Mouse (Mus musculus) ES-CJ7 (cell line): ENCODE data around the gene Foxp2.

ENCODE experiments used
- DNase-seq: peaks from one replicate; pipeline ENCODE4 v3.0.0; 2011; ENCODE audit warnings: low read depth, low spot score

Foxp2 gene

DNA sequence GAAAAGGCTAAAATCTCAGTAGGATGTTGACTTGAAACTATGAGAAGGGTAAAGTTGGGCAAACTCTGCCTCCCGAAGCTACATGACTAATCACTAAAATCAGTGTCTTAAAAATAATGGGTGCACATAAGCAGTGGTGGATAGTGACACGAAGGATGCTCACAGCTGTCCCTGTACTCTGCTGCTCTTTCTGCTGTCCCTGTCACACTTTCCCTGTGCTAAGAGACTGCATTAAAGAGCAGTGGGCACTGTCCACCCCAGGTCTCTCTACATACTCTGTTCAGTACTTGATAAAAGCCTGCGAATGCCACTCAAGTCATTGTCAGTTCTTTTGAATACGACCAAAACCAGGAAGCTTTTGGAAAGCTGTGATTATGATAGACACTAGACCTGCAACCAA, 469.7 kb downstream of the Foxp2 start:
- no peak for DNase-seq

DNA sequence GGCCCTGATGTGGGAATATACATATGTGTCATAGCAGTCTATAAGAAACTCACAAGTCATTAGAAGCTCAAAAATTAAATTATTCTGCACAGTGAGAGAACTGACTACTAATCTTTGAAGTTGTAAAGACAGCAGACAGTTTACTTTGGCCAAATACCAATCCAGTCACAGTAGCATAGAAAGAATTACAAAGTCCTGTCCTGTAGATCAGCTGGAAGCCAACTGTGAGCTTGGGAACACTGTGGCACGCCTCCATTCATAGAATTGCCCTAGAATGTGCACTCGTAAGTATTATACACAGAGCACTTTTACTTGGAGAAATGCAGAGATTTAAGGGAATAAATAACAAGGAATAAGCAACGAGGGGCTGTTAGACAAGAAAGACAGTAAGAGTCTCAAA, 472.5 kb downstream of the Foxp2 start:
- DNase-seq, result no peak

DNA sequence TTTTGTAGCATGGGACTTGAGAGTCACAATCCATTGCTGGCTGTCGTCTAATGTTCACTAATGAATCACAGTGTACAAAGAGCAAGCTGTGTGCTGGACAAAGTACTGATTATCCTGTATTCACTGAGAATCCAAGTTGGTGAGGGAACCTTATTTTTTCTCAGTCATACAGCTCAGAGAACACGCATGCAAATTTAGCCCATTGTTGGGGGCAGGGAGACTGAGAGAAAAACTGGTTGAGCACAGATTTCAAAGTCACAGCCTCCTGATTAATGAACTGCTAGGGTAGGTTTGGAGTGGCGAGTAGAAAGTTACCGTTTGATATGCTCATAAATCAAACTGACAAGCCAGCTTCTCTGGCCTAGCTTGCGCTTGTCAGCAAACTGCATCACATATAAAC, 477.1 kb downstream of the Foxp2 start:
- no peak for DNase-seq

DNA sequence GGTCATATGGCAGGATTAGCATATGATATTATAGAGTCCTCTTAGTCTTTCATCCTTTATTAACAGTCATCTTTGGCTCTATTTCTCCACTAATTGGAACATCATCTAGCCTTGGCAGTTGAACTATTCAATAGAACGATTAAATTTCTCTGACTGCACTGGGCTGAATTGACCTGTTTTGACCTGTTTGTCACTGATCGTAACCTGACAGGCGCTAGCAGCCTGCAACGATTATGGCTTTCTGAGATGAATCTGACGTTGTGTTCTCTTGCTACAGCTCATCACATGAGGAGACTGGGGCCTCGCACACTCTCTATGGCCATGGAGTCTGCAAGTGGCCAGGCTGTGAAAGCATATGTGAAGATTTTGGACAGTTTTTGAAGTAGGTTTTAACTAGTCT, 495.3 kb downstream of the Foxp2 start:
- no peak for DNase-seq

DNA sequence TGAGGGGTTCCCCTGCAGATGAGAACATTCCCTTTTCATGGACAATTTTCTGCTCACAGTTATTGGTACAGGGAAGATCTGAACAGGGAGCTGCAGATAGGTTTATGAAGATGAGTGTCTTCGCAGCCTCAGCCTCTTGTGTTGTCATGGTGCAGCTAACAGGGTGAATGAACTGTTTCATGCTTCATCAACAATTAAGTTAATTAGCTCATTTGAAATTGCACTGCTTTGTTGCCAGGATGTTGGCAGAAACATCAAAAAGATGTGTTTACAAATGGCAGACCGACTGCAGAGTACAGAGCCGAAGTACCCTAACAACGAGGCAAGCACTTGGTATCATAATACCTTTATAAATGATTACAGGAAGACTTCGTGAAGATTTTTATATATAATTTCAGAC, 496.3 kb downstream of the Foxp2 start:
- DNase-seq, result no peak

DNA sequence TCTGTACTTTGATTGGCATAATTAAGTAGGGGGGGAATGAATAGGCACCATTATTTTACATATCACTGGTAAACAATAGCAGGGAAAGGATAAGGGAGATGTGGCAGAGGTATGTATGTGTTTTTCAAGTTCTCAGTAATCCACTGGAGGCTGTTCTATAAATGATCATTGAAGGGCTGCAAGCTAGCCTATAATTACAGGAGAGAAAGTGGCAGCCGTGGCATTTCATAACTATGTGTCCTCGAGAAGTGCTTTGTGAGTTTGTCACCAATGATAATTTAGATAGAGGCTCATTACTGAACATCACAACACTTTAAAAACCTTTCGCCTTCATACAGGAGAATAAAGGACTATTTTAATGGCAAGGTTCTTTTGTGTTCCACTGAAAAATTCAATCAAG, 500.0 kb downstream of the Foxp2 start:
- DNase-seq, result no peak

DNA sequence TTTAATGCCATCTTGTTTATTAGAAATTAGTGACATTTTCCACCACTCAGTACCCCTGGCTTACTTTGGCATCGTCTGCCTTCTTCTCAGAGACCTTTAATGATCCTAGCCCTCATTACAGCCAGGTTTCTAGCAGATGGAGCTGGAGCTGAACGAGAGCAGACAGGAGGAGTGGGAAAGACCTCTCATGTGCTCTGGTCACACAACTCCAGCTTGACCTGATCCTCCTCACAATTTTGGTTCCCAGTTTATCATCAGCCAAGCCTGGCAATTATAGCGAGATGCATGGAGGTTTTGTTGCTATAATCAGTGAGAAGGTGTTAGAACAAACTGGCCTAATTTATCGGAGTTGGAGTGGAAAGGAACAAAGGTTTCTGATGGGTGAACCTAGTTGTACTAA, 500.9 kb downstream of the Foxp2 start:
- DNase-seq, result no peak

DNA sequence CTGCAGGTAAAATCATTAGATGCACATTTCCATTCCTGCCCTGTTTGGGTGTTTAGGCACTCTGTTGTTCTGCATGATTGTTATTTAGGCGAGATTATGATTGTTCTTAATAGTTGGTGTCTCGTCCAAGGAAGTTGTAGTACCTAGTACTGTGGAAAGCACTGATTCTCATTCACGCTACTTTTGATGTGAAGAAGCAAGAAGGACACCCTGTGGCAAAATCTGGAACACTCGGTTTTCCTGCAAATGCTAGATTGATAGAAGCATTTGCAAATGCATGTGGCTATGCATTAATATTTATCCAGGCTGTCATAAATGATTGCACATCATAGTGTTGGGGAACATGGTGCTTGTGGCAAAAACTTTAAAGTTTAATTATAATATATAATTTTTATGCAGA, 514.0 kb downstream of the Foxp2 start:
- DNase-seq, result no peak

DNA sequence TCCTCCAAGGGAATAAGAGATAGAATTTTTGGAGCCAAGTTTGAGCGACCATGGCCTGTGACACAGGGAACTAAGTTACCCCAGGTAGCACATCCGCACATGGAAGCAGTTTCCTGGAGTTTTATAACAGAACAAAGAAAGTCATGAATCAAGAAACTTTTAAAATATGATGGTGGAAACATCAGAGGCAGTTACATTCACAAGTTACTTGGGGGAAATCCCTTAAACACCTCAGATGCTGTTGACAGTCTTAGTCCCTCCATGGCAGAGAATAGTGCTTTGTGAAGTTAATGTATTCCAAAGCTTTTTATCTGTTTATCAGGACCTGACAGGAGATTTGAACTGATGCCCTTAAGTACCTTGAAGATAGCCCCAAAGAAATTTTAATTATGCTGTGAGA, 558.6 kb downstream of the Foxp2 start:
- DNase-seq, result no peak

DNA sequence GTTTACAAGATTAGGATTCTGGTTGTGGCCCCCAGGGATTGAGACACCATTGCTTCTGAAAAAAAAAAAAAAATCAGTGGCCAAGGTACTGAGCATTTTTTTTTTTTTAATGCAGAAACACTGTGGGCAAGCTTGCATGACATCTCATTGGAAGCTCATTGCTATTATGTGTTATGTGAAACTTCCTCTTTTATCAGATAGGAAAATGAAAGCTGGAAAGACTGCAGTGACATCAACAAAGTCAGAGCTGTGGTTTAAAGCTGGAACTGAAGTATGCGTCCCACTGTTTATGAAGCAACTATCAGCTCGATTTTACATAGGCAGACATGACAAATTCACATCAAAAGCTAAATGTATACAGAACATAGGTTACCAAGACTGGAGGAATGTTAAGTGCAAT, 562.2 kb downstream of the Foxp2 start:
- DNase-seq, result no peak

DNA sequence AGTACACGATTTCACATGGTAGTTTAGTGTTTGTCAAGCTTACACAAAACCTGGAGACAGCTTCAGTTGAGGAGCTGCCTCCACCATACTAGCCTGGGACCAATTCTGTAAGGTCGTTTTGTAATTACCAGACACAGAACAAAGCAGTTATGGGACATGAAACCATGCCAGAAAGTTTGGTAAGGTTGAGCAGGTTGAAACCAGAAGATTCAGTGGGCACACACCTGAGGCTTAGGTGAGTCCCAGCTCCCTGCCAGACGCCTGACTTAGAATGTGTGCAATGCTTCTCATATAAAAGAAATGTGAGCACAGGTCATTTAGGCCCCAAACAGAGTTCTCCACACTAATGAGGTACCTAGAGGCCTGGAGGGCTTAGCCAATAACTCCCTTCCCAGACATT, 564.3 kb downstream of the Foxp2 start:
- no peak for DNase-seq

DNA sequence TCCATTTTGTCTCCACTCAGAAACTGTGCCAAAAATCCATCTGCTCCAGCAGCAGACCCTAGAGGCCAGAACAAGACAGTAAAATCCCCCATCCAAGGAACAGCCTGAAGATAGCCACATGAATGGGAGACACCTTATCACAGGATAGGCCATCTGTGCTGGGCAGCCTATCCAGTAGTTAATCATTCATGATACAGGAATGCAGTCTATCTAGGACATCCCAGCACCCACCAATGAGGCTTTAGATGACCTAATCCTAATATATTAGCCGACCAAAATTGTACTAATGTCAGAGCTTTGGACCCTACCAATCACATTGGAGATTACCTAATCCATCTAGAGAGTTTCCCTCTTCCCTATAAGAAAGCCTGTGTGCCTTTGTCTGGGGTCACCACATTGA, 565.5 kb downstream of the Foxp2 start:
- DNase-seq, result no peak

DNA sequence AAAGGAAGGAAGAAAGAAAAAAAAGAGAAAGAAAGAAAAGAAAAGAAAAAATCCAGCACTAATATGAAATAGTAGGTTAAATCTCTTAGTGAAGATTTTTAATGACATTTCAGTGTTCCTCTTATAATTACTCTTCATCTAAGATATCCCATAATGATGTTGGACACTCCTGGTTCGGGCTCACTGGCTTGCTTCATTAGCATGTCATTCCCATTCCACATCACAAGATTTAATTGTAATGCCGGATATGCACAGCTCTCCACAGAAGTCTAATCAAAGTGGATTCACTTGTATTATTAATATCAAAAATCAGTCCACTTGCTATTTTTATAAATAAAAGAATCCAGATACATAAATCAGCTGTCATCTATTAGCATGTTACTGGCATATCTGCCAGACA, 585.8 kb downstream of the Foxp2 start:
- DNase-seq, result no peak
